ENCODE assay signal across 9 mouse cellular contexts in genomic region chr19:40544856-40545255, GRCm38 (mm10). TPM values are rescaled to one million over a fixed set of nuclear protein-coding genes. Genes with fewer than 3 reads are reported as not detected.
A peak's percentile ranks its signal among the peaks of the same experiment; 100 is the strongest.
DNase-seq lines count a peak whose midpoint lies in the region; ATAC-seq and TF ChIP-seq lines count a peak whose summit lies in the region.
"Had no signal": no experiment of that assay in that cellular context is flagged by ENCODE, and none has a peak within 500 bp of the region (broad histone marks: within the 10 kb centered on the region; RNA-seq: fewer than 3 reads in every experiment).

No protein-coding gene starts in this region.

- 12% methylated on average over 3 of the region's 3 CpGs for WGBS in hindbrain, embryonic 12.5 days

- H3K4me1 ChIP-seq in bone marrow macrophage, adult 2 months (ENCODE audit: control insufficient read depth, insufficient read depth, low read length): no peaks in the 10 kb centered on the region
- H3K4me1 ChIP-seq in embryonic fibroblast, embryonic 13.5 days (ENCODE audit: control insufficient read depth, insufficient read depth, low read length): 0 out of 2 replicates have a peak, but pooled peaks cover 7% of the 10 kb centered on the region
- no peaks in the 10 kb centered on the region for H3K4me1 ChIP-seq in hindbrain, embryonic 12.5 days

- no peak overlapping the region for H3K27ac ChIP-seq in bone marrow macrophage, adult 2 months (ENCODE audit: insufficient read depth, low read depth, low read length)
- H3K27ac ChIP-seq in embryonic fibroblast, embryonic 13.5 days (ENCODE audit: insufficient read depth, low read length): no peak overlapping the region
- H3K27ac ChIP-seq in hindbrain, embryonic 12.5 days: no peak overlapping the region
- H3K27ac ChIP-seq: macrophage had no signal

- 0 out of 2 replicates have a peak, but pooled peaks have one; percentile 50 for ATAC-seq in hindbrain, embryonic 12.5 days (ENCODE audit: low FRiP score)
- peak; percentile 46; the same call in 1 of the 2 replicates for ATAC-seq in megakaryocyte-erythroid progenitor cell, adult 5-6 weeks (replicated peaks; ENCODE audit: low FRiP score, low TSS enrichment, poor library complexity, severe bottlenecking)

- H3K27me3 ChIP-seq in hindbrain, embryonic 12.5 days: no peaks in the 10 kb centered on the region

- no peak for TF ChIP-seq POLR2A in bone marrow macrophage, adult 2 months (IDR thresholded peaks at IDR 0.05; ENCODE audit: borderline replicate concordance, low read depth, low read length)
- no peak for TF ChIP-seq POLR2A in embryonic fibroblast, embryonic 13.5 days (IDR thresholded peaks at IDR 0.05; ENCODE audit: low read depth, low read length)

- DNase-seq in gastrocnemius, adult 18-20 months (ENCODE audit: low spot score): peak; percentile 60
- no peak for DNase-seq in gastrocnemius, adult 8-10 months (ENCODE audit: low spot score in 2 of 2)
- DNase-seq in layer of hippocampus, postnatal 25 days (ENCODE audit: extremely low spot score in 1 of 2, low spot score in 1 of 2): peak; percentile 28 to 60
- peak; percentile 53 for DNase-seq in skeletal muscle tissue, adult 2 months (ENCODE audit: low read depth, low spot score)

- H3K4me3 ChIP-seq in bone marrow macrophage, adult 2 months (ENCODE audit: insufficient read depth, low read length): no peak overlapping the region
- H3K4me3 ChIP-seq in embryonic fibroblast, embryonic 13.5 days (ENCODE audit: insufficient read depth, low read length): no peak overlapping the region
- H3K4me3 ChIP-seq in hindbrain, embryonic 12.5 days: no peak overlapping the region

- H3K4me2 ChIP-seq in hindbrain, embryonic 12.5 days (replicated peaks): no peak overlapping the region

- no peaks in the 10 kb centered on the region for H3K9me3 ChIP-seq in hindbrain, embryonic 12.5 days (replicated peaks)

- no peak overlapping the region for H3K9ac ChIP-seq in hindbrain, embryonic 12.5 days

- H3K36me3 ChIP-seq in hindbrain, embryonic 12.5 days: 0 out of 2 replicates have a peak, but pooled peaks cover 4% of the 10 kb centered on the region

- peak; percentile 72 for TF ChIP-seq CTCF in bone marrow macrophage, adult 2 months (IDR thresholded peaks at IDR 0.05; ENCODE audit: low read depth, low read length)
- TF ChIP-seq CTCF in embryonic fibroblast, embryonic 13.5 days (IDR thresholded peaks at IDR 0.05; ENCODE audit: borderline replicate concordance, insufficient read depth, low read length): peak; percentile 93; the same call in 1 of the 2 replicates

RNA-seq across cellular contexts. Expression of gene Sorbs1, which starts 31.3 kb away (rescaled TPM):
- 100 to 1,000 TPM; 148 to 249 TPM for total RNA-seq in gastrocnemius, adult 18-20 months (2021)
- 100 to 1,000 TPM; 169 to 173 (median 171) TPM for total RNA-seq in gastrocnemius, adult 8-10 months (2022)
- polyA plus RNA-seq in bone marrow macrophage, adult 2 months (2012; ENCODE audit: insufficient read depth, insufficient read length, missing spikeins): 2.2 and 3.4 TPM in 2 replicates
- polyA plus RNA-seq in embryonic fibroblast, embryonic 13.5 days (2011; ENCODE audit: insufficient read length, low read depth, missing spikeins): 111 and 180 TPM in 2 replicates
- 101 and 106 TPM in 2 replicates for polyA plus RNA-seq in hindbrain, embryonic 12.5 days (2016; fragmentation: Nextera tagmentation; extraction: Ambion mirVana)
- 100 to 1,000 TPM; 185 to 208 TPM for total RNA-seq in layer of hippocampus, postnatal 25 days (2021)
- 13.9 and 33.6 TPM in 2 replicates for total RNA-seq in megakaryocyte-erythroid progenitor cell, adult 5-6 weeks (2014; fragmentation: Nextera tagmentation)
- 12.3 and 30.4 TPM in 2 replicates for total RNA-seq in megakaryocyte-erythroid progenitor cell, adult 5-6 weeks (2017)

RNA-seq across cellular contexts. Expression of gene Aldh18a1, which starts 43.4 kb away (rescaled TPM):
- total RNA-seq in gastrocnemius, adult 18-20 months (2021): 1 to 10 TPM; 1.2 to 2.9 TPM
- total RNA-seq in gastrocnemius, adult 8-10 months (2022): 1 to 10 TPM; 1.4 to 4.0 (median 1.7) TPM
- 3.4 and 4.3 TPM in 2 replicates for polyA plus RNA-seq in bone marrow macrophage, adult 2 months (2012; ENCODE audit: insufficient read depth, insufficient read length, missing spikeins)
- 118 and 166 TPM in 2 replicates for polyA plus RNA-seq in embryonic fibroblast, embryonic 13.5 days (2011; ENCODE audit: insufficient read length, low read depth, missing spikeins)
- polyA plus RNA-seq in hindbrain, embryonic 12.5 days (2016; fragmentation: Nextera tagmentation; extraction: Ambion mirVana): 80.2 and 82.3 TPM in 2 replicates
- 10 to 100 TPM; 22.0 to 30.3 TPM for total RNA-seq in layer of hippocampus, postnatal 25 days (2021)
- total RNA-seq in megakaryocyte-erythroid progenitor cell, adult 5-6 weeks (2014; fragmentation: Nextera tagmentation): 89.6 and 91.3 TPM in 2 replicates
- total RNA-seq in megakaryocyte-erythroid progenitor cell, adult 5-6 weeks (2017): 69.1 and 106 TPM in 2 replicates

Comparison
In these comparisons a context has a peak if more than half of its experiments do, and no peak if none do; other contexts are left out.
1. DNase-seq: peak in gastrocnemius, adult 18-20 months (single experiment), layer of hippocampus, postnatal 25 days (2 of 2) and skeletal muscle tissue, adult 2 months (single experiment); none in gastrocnemius, adult 8-10 months (0 of 2).
2. RNA of gene Sorbs1, which starts 31.3 kb away (total RNA-seq): 148 to 249 TPM in gastrocnemius, adult 18-20 months, 185 to 208 TPM in layer of hippocampus, postnatal 25 days and 169 to 173 TPM in gastrocnemius, adult 8-10 months; 12.3 to 33.6 TPM in megakaryocyte-erythroid progenitor cell, adult 5-6 weeks; every median in the first group is over 4 times any median in the second.
3. RNA of gene Aldh18a1, which starts 43.4 kb away (total RNA-seq): 69.1 to 106 TPM in megakaryocyte-erythroid progenitor cell, adult 5-6 weeks and 22.0 to 30.3 TPM in layer of hippocampus, postnatal 25 days; 1.2 to 2.9 TPM in gastrocnemius, adult 18-20 months and 1.4 to 4.0 TPM in gastrocnemius, adult 8-10 months; every median in the first group is over 4 times any median in the second.